15 mouse cellular contexts compared by ENCODE assay signal in genomic region chr15:8628150-8628549, GRCm38 (mm10).
DNase-seq lines count a peak whose midpoint lies in the region; ATAC-seq lines count a peak whose summit lies in the region.
"Had no signal": no experiment of that assay in that cellular context is flagged by ENCODE, and none has a peak within 500 bp of the region (broad histone marks: within the 10 kb centered on the region; RNA-seq: fewer than 3 reads in every experiment).

No protein-coding gene starts in this region.

- no peak overlapping the region for H3K4me3 ChIP-seq in forebrain, embryonic 13.5 days
- H3K4me3 ChIP-seq in forebrain, embryonic 11.5 days (ENCODE audit: low read depth, low read length), result no peak overlapping the region
- no peak overlapping the region for H3K4me3 ChIP-seq in kidney, embryonic 16.5 days (ENCODE audit: low read length)
- H3K4me3 ChIP-seq in embryonic facial prominence, embryonic 10.5 days, result peak overlapping the region; percentile 51; the same call in 1 of the 2 replicates
- H3K4me3 ChIP-seq in liver, embryonic 11.5 days (ENCODE audit: low read depth, low read length), result no peak overlapping the region

- H3K27ac ChIP-seq in forebrain, embryonic 13.5 days, result no peak overlapping the region
- no peak overlapping the region for H3K27ac ChIP-seq in forebrain, embryonic 11.5 days (ENCODE audit: low read depth, low read length)
- H3K27ac ChIP-seq in kidney, embryonic 16.5 days (ENCODE audit: low read length), result no peak overlapping the region
- no peak overlapping the region for H3K27ac ChIP-seq in embryonic facial prominence, embryonic 10.5 days (replicated peaks)
- H3K27ac ChIP-seq in liver, embryonic 11.5 days (ENCODE audit: low read depth, low read length), result no peak overlapping the region
- H3K27ac ChIP-seq: embryonic facial prominence, embryonic 12.5 days; lung, embryonic 15.5 days; neural tube, embryonic 12.5 days had no signal

- H3K4me2 ChIP-seq in forebrain, embryonic 13.5 days, result peak overlapping the region; percentile 65
- no peak overlapping the region for H3K4me2 ChIP-seq in forebrain, embryonic 11.5 days (ENCODE audit: low read depth, low read length, severe bottlenecking)
- H3K4me2 ChIP-seq in kidney, embryonic 16.5 days (replicated peaks; ENCODE audit: low read depth, low read length), result no peak overlapping the region
- H3K4me2 ChIP-seq in liver, embryonic 11.5 days, result peak overlapping the region; percentile 83; the same call in 1 of the 2 replicates

- peaks cover 9% of the 10 kb centered on the region for H3K27me3 ChIP-seq in forebrain, embryonic 13.5 days
- H3K27me3 ChIP-seq in forebrain, embryonic 11.5 days (ENCODE audit: control insufficient read depth, insufficient read depth, low read length), result peaks cover 7% of the 10 kb centered on the region
- H3K27me3 ChIP-seq in kidney, embryonic 16.5 days (ENCODE audit: insufficient read depth, low read length), result peaks cover 6% of the 10 kb centered on the region; the same call in 1 of the 2 replicates
- H3K27me3 ChIP-seq in embryonic facial prominence, embryonic 10.5 days (replicated peaks; ENCODE audit: low read depth, poor library complexity, severe bottlenecking), result peaks cover 31% of the 10 kb centered on the region
- H3K27me3 ChIP-seq in liver, embryonic 11.5 days (replicated peaks; ENCODE audit: control insufficient read depth, insufficient read depth, low read length), result peaks cover 5% of the 10 kb centered on the region; the same call in 1 of the 2 replicates
- H3K27me3 ChIP-seq: Patski had no signal

- no peak for DNase-seq in forebrain, embryonic 11.5 days (ENCODE audit: low spot score)
- DNase-seq in kidney, adult 11 months, result peak; percentile 14
- DNase-seq in embryonic facial prominence, embryonic 10.5 days (ENCODE audit: low spot score), result no peak
- DNase-seq in liver, embryonic 11.5 days (ENCODE audit: low spot score), result no peak
- DNase-seq in spleen, postnatal 14 days (ENCODE audit: low spot score in 2 of 2), result no peak
- no peak for DNase-seq in layer of hippocampus, postnatal 36 days
- DNase-seq: adrenal gland, postnatal 36 days; thymus, adult 2 months had no signal

- 73% methylated on average over 8 of the region's 8 CpGs for WGBS in forebrain, embryonic 13.5 days
- WGBS in forebrain, embryonic 11.5 days, result 66% methylated on average over 8 of the region's 8 CpGs
- WGBS in kidney, embryonic 16.5 days, result 80% methylated on average over 8 of the region's 8 CpGs
- WGBS in embryonic facial prominence, embryonic 10.5 days, result 62% methylated on average over 8 of the region's 8 CpGs
- WGBS in liver, embryonic 11.5 days, result 70% methylated on average over 8 of the region's 8 CpGs

- no peaks in the 10 kb centered on the region for H3K36me3 ChIP-seq in forebrain, embryonic 13.5 days (ENCODE audit: poor library complexity, severe bottlenecking)
- no peaks in the 10 kb centered on the region for H3K36me3 ChIP-seq in forebrain, embryonic 11.5 days (ENCODE audit: control insufficient read depth, insufficient read depth, low read length)
- no peaks in the 10 kb centered on the region for H3K36me3 ChIP-seq in kidney, embryonic 16.5 days (ENCODE audit: insufficient read depth, low read length)
- H3K36me3 ChIP-seq in embryonic facial prominence, embryonic 10.5 days (replicated peaks), result no peaks in the 10 kb centered on the region
- H3K36me3 ChIP-seq in liver, embryonic 11.5 days (ENCODE audit: control insufficient read depth, insufficient read depth, low read length), result no peaks in the 10 kb centered on the region
- H3K36me3 ChIP-seq: embryonic facial prominence, embryonic 12.5 days; lung, embryonic 15.5 days; neural tube, embryonic 12.5 days had no signal

- ATAC-seq in forebrain, embryonic 13.5 days, result no peak
- ATAC-seq in forebrain, embryonic 11.5 days (replicated peaks; ENCODE audit: low FRiP score), result no peak
- no peak for ATAC-seq in kidney, embryonic 16.5 days (ENCODE audit: low FRiP score, low TSS enrichment)
- no peak for ATAC-seq in liver, embryonic 11.5 days (replicated peaks; ENCODE audit: low FRiP score)
- ATAC-seq: midbrain, embryonic 16.5 days; Patski had no signal

- peaks cover 36% of the 10 kb centered on the region for H3K4me1 ChIP-seq in forebrain, embryonic 13.5 days
- peaks cover 14% of the 10 kb centered on the region; the same call in 1 of the 2 replicates for H3K4me1 ChIP-seq in forebrain, embryonic 11.5 days (replicated peaks; ENCODE audit: control insufficient read depth, insufficient read depth, low read length)
- peaks cover 10% of the 10 kb centered on the region; the same call in 1 of the 2 replicates for H3K4me1 ChIP-seq in kidney, embryonic 16.5 days (ENCODE audit: insufficient read depth, low read length)
- H3K4me1 ChIP-seq in embryonic facial prominence, embryonic 10.5 days, result peaks cover 52% of the 10 kb centered on the region
- peaks cover 4% of the 10 kb centered on the region; the same call in 1 of the 2 replicates for H3K4me1 ChIP-seq in liver, embryonic 11.5 days (replicated peaks; ENCODE audit: control insufficient read depth, insufficient read depth, low read length)

- H3K9ac ChIP-seq in forebrain, embryonic 13.5 days, result no peak overlapping the region
- H3K9ac ChIP-seq in forebrain, embryonic 11.5 days (ENCODE audit: low read length), result no peak overlapping the region
- H3K9ac ChIP-seq in kidney, embryonic 16.5 days (replicated peaks; ENCODE audit: low read length), result no peak overlapping the region
- H3K9ac ChIP-seq in liver, embryonic 11.5 days (ENCODE audit: low read depth, low read length), result no peak overlapping the region
- H3K9ac ChIP-seq: embryonic facial prominence, embryonic 12.5 days; neural tube, embryonic 12.5 days had no signal

- H3K9me3 ChIP-seq in forebrain, embryonic 13.5 days (replicated peaks), result no peaks in the 10 kb centered on the region
- H3K9me3 ChIP-seq in forebrain, embryonic 11.5 days (ENCODE audit: control insufficient read depth, low read length), result no peaks in the 10 kb centered on the region
- H3K9me3 ChIP-seq in kidney, embryonic 16.5 days (ENCODE audit: low read length), result no peaks in the 10 kb centered on the region
- H3K9me3 ChIP-seq in embryonic facial prominence, embryonic 10.5 days, result no peaks in the 10 kb centered on the region
- H3K9me3 ChIP-seq in liver, embryonic 11.5 days (ENCODE audit: control insufficient read depth, low read length), result no peaks in the 10 kb centered on the region
- H3K9me3 ChIP-seq: embryonic facial prominence, embryonic 12.5 days; lung, embryonic 15.5 days; neural tube, embryonic 12.5 days had no signal

Comparison
In these comparisons a context has a peak if more than half of its experiments do, and no peak if none do; other contexts are left out.
1. H3K4me2 ChIP-seq: peak in forebrain, embryonic 13.5 days (single experiment) and liver, embryonic 11.5 days (single experiment); none in forebrain, embryonic 11.5 days (single experiment) and kidney, embryonic 16.5 days (single experiment).